Mouse (Mus musculus) liver, embryonic 12.5 days (tissue): Measurements from ENCODE around the gene Lama1. TPM values are rescaled to one million over a fixed set of nuclear protein-coding genes. Genes with fewer than 3 reads are reported as not detected.
"Not testable (repeated sequence)": the region's sequence is repeated elsewhere in the genome, so short reads cannot be mapped to it uniquely, and the experiment has no call there.

Experiments used
- ATAC-seq: fragments of 200-750 bp; cut with Nextera tagmentation; 2 replicates; pipeline ENCODE4 v1.8.0; 2017; ENCODE audit warnings: moderate number of reproducible peaks, mild to moderate bottlenecking, moderate library complexity
- H3K27ac ChIP-seq: fragments of 300-500 bp; sonication (generic); 2 replicates; pipeline ENCODE4 v1.5.1; 2016; ENCODE audit warnings: mild to moderate bottlenecking
- H3K27me3 ChIP-seq: fragments of 300-500 bp; sonication (generic); replicated peaks from 2 replicates; pipeline ENCODE4 v1.6.1; 2016; ENCODE audit warnings: mild to moderate bottlenecking, moderate library complexity
- H3K36me3 ChIP-seq: fragments of 300-500 bp; sonication (generic); 2 replicates; pipeline ENCODE4 v1.6.1; 2016; ENCODE audit warnings: mild to moderate bottlenecking, moderate library complexity
- H3K4me1 ChIP-seq: fragments of 300-500 bp; sonication (generic); 2 replicates; pipeline ENCODE4 v1.6.1; 2016
- H3K4me2 ChIP-seq: fragments of 300-500 bp; sonication (generic); 2 replicates; pipeline ENCODE4 v1.6.1; 2016; ENCODE audit warnings: mild to moderate bottlenecking, moderate library complexity
- H3K4me3 ChIP-seq: fragments of 300-500 bp; sonication (generic); 2 replicates; pipeline ENCODE4 v1.5.1; 2016; ENCODE audit warnings: mild to moderate bottlenecking, moderate library complexity
- H3K9ac ChIP-seq: fragments of 300-500 bp; sonication (generic); 2 replicates; pipeline ENCODE4 v1.6.1; 2016; ENCODE audit warnings: mild to moderate bottlenecking, moderate library complexity
- H3K9me3 ChIP-seq: fragments of 300-500 bp; sonication (generic); replicated peaks from 2 replicates; pipeline ENCODE4 v1.6.1; 2016; ENCODE audit warnings: mild to moderate bottlenecking, moderate library complexity
- WGBS: fragments of 180-500 bp; shearing (Covaris S2); methylation state at CpG from one replicate; pipeline ENCODE4 v1.1.7; 2016; ENCODE audit not compliant: insufficient replicate concordance; 5-methylcytosine and 5-hydroxymethylcytosine counted together
- polyA plus RNA-seq: library from polyadenylated mRNA; unstranded; fragments of >200 nt; fragmentation: Nextera tagmentation; extraction: Ambion mirVana; gene quantifications from 2 replicates; pipeline ENCODE4 v1.2.1, GENCODE M21; 2016

The Lama1 gene
- polyA plus RNA-seq, 1 experiment from 2014 or later = 2.2 TPM

DNA sequence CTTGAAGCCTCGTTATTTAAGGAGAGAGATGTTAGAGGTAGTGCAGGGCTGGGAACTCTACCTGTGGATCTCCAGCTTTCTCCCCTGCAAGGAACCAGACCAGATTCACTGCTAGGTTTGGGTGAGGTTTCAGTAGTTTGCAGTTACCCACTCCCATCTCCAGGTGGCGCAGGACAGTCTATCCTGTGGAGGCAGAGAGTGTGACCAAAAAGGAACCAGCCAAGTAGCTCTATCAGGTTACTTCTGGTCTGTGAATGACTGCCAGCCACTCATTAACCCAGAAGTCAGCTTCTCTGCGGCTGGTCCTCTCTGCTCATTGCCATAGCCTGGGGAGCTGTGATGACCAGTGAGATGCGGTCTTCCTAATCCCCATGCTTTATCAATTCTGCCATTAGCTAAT, 82.8 kb downstream of the Lama1 start:
- no peaks in the 10 kb centered on the region for H3K27me3 ChIP-seq
- no peak for ATAC-seq
- no peak overlapping the region for H3K4me3 ChIP-seq
- no peaks in the 10 kb centered on the region for H3K36me3 ChIP-seq
- no peaks in the 10 kb centered on the region for H3K4me1 ChIP-seq
- H3K9me3 ChIP-seq = no peaks in the 10 kb centered on the region
- WGBS = 48% methylated on average over 4 of the region's 4 CpGs
- no peak overlapping the region for H3K9ac ChIP-seq
- H3K27ac ChIP-seq = no peak overlapping the region
- no peak overlapping the region for H3K4me2 ChIP-seq

DNA sequence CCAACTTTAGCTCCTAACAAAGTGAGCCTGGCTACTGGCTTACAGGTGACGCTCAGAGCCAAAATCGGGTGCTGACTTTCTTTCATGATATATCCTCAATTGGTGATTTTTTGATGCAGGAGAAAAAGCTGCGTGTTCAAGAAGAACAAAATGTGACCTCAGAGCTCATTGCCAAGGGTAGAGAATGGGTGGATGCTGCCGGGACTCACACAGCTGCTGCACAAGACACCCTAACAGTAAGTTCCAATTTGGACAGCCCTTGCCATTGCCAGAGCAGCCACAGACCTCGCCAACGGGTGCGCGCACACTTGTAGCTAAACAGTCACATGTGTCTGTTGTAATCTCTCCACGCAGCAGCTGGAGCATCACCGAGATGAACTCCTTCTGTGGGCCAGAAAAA, 94.0 kb downstream of the Lama1 start:
- Histone ChIP-seq H3K9me3 (no peaks in the 10 kb centered on the region), H3K4me2 (no peak overlapping the region), H3K4me3 (no peak overlapping the region), H3K36me3 (no peaks in the 10 kb centered on the region), H3K9ac (no peak overlapping the region), H3K27ac (no peak overlapping the region), H3K4me1 (no peaks in the 10 kb centered on the region), H3K27me3 (no peaks in the 10 kb centered on the region)
- ATAC-seq = no peak
- 79% methylated on average over 10 of the region's 10 CpGs for WGBS

DNA sequence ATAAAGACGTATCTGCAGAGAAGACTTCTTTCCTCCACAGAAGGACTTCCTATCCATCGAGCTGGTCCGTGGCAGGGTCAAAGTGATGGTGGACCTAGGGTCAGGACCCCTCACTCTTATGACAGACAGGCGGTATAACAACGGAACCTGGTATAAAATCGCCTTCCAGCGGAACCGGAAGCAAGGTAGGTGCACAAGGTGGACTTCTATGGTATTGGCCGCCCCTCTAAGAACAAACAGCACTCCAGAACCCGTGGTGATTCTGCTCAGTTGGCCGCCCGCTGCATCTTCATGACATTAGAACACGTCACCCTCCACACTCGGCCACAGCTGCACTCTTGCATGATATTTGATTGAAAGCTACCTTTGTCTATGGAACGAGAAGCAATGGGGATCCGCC, 112.1 kb downstream of the Lama1 start:
- ATAC-seq = no peak
- 76% methylated on average over 16 of the region's 16 CpGs for WGBS
- Histone ChIP-seq H3K4me3 (no peak overlapping the region), H3K4me2 (no peak overlapping the region), H3K4me1 (no peaks in the 10 kb centered on the region), H3K27me3 (no peaks in the 10 kb centered on the region), H3K9me3 (no peaks in the 10 kb centered on the region), H3K9ac (no peak overlapping the region), H3K27ac (no peak overlapping the region), H3K36me3 (no peaks in the 10 kb centered on the region)

DNA sequence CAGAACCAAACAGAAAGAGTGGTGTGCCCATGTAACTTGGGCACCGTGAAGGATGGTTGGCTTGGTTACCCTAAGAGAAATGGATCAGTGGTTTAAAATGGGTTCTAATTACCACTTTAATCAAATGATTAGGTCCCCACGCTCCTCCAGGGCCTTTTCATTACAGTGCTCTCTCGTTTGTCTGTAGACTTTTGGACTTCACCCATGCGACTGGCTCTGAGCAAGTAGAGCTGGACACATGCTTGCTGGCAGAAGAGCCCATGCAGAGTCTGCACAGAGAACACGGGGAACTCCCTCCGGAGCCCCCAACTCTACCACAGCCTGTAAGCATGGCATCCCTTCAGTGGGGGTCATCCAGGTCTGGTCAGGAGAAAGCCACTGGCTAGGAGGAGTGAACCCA, 116.6 kb downstream of the Lama1 start:
- Histone ChIP-seq H3K9ac (no peak overlapping the region), H3K36me3 (no peaks in the 10 kb centered on the region), H3K4me2 (no peak overlapping the region), H3K4me3 (no peak overlapping the region), H3K27ac (no peak overlapping the region), H3K4me1 (no peaks in the 10 kb centered on the region), H3K27me3 (no peaks in the 10 kb centered on the region), H3K9me3 (0 out of 2 replicates have a peak, but pooled peaks cover 6% of the 10 kb centered on the region)
- no peak for ATAC-seq
- 77% methylated on average over 6 of the region's 6 CpGs for WGBS

DNA sequence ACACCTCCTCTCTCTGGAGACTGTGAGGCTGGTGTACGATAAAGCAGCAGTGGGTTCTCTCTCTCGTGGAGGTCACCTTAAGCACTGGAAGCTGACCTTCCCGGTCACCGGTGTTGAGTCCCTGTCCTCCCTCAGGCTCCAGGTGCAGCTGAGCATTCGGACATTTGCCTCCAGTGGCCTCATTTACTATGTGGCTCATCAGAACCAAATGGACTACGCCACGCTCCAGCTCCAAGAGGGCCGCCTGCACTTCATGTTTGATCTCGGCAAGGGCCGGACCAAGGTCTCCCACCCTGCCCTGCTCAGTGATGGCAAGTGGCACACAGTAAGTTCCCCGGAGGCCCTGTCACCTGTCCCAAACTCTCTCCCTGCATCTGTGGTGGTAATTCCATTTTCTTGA, 118.7 kb downstream of the Lama1 start:
- Histone ChIP-seq H3K27ac (no peak overlapping the region), H3K9ac (no peak overlapping the region), H3K4me1 (no peaks in the 10 kb centered on the region), H3K4me3 (no peak overlapping the region), H3K4me2 (no peak overlapping the region), H3K36me3 (no peaks in the 10 kb centered on the region), H3K27me3 (no peaks in the 10 kb centered on the region), H3K9me3 (0 out of 2 replicates have a peak, but pooled peaks cover 6% of the 10 kb centered on the region)
- no peak for ATAC-seq
- WGBS = 84% methylated on average over 11 of the region's 11 CpGs

DNA sequence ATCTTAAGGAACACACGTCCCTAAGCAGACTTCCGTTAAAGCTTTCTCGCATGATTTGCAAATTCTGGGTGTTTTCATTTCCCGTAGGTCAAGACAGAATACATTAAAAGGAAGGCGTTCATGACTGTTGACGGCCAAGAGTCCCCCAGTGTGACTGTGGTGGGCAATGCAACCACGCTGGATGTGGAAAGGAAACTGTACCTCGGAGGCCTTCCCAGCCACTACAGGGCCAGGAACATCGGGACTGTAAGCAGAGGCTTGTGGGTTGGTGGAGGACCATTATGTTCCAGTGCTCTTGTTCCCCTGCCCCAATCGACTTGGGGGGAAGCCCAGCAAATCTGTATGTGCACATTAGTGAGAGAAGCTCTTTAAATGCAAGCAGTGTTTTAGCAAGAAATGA, 119.9 kb downstream of the Lama1 start:
- no peaks in the 10 kb centered on the region for H3K36me3 ChIP-seq
- 72% methylated on average over 10 of the region's 10 CpGs for WGBS
- no peaks in the 10 kb centered on the region for H3K4me1 ChIP-seq
- H3K27me3 ChIP-seq = no peaks in the 10 kb centered on the region
- no peak overlapping the region for H3K4me2 ChIP-seq
- no peak overlapping the region for H3K9ac ChIP-seq
- H3K27ac ChIP-seq = no peak overlapping the region
- ATAC-seq = no peak
- H3K4me3 ChIP-seq = no peak overlapping the region
- H3K9me3 ChIP-seq = 0 out of 2 replicates have a peak, but pooled peaks cover 6% of the 10 kb centered on the region

DNA sequence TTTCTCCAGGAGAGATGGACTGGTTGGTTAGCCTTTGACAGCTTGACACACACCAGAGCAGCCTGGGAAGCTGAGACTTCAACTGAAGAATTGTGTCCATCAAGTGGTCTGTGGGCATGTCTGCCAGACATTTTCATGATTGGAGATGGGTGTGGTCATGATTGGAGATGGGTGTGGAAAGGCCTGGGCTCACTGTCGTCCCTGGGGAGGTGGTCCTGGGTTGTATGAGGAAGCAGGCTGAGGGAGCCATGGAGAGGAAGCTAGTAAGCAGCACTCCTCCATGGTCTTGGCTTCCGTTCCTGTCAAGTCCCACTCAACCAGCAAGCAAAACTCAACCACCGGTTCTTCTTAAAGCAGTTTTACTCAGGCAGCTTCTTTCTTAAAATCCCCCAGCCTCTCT, 130.4 kb downstream of the Lama1 start:
- Histone ChIP-seq H3K4me1 (no peaks in the 10 kb centered on the region), H3K4me3 (no peak overlapping the region), H3K36me3 (no peaks in the 10 kb centered on the region), H3K27me3 (no peaks in the 10 kb centered on the region), H3K27ac (no peak overlapping the region), H3K9ac (no peak overlapping the region), H3K4me2 (no peak overlapping the region), H3K9me3 (peaks cover 4% of the 10 kb centered on the region; the same call in 1 of the 2 replicates)
- ATAC-seq = no peak
- WGBS = 81% methylated on average over 3 of the region's 3 CpGs

DNA sequence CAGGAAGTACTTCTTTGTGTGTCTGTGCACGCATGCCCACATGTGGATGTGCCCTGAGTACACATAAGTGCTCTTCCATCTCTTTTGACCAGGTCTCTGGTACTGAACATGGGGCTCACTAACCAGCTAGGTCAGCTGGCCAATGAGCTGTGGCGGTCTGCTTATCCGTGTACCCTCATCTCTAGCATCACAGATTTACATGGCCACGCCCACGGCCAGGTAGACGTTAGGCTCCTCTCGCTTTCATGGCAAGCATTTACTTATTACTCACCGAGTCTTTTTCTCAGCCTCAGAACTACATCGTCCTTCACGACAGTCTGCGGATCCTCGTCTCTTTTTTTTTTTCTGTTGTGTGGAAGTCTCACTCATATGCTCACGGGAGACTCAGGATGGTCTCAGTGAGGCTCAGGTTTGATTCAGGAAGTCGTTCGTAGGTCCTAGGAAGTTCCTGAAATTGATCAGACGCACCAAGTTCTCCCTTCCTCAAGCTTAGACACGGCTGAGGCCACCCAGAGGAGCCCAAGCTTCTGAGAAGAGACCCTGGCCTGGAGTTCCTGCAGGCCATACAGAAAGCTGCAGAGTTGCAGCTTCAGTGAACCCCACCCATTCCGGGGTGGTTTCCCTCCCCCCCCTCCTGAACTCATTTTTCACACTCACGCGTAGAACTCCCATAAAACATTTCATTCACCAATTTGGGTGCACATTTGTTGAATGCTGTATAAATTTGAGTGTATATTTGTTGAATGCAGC, 139.3 kb downstream of the Lama1 start:
- no peak overlapping the region for H3K4me3 ChIP-seq
- H3K27ac ChIP-seq = no peak overlapping the region
- no peak overlapping the region for H3K4me2 ChIP-seq
- no peak for ATAC-seq
- 0 out of 2 replicates have a peak, but pooled peaks cover 14% of the 10 kb centered on the region for H3K9me3 ChIP-seq
- no peaks in the 10 kb centered on the region for H3K4me1 ChIP-seq
- H3K36me3 ChIP-seq = no peaks in the 10 kb centered on the region
- no peaks in the 10 kb centered on the region for H3K27me3 ChIP-seq
- WGBS = 74% methylated on average over 20 of the region's 20 CpGs
- no peak overlapping the region for H3K9ac ChIP-seq

DNA sequence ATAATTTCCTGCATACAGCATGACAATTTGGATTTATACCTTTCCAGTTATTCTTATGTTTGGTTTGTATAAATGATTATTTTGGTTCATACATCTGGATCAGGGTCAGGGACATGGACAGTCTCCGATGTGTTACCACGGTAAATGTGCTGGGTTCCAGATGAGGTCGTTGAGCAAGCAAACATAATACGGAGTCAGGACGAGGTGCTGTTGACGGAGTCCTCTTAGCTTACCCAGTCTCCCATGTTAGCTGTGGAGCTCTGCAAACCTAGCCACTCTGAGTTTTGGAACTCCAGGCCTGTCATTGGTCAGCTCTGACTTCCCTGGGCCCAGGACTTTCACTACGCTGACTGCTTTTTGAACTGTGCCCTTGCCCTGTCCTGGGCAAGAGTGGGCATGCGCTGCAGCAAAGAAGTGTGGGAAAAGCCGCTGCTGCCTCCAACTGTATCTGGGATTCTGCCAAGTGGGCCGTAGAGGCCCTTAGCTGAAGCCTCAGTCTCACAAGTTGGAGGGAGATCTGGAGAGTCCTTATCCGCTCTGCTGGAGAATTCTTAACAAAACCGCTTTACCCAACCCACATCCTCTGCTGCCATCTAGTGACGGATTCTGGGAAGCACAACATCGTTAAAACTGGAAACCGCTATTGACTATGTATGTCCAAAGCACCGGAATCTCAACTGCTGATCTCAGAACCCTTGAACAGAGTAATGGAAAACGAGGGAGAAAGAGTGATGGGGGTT, 140.5 kb downstream of the Lama1 start:
- Histone ChIP-seq H3K4me3 (no peak overlapping the region), H3K36me3 (no peaks in the 10 kb centered on the region), H3K4me2 (no peak overlapping the region), H3K27ac (no peak overlapping the region), H3K27me3 (no peaks in the 10 kb centered on the region), H3K4me1 (no peaks in the 10 kb centered on the region), H3K9ac (no peak overlapping the region), H3K9me3 (0 out of 2 replicates have a peak, but pooled peaks cover 14% of the 10 kb centered on the region)
- ATAC-seq = no peak
- 51% methylated on average over 17 of the region's 17 CpGs for WGBS

DNA sequence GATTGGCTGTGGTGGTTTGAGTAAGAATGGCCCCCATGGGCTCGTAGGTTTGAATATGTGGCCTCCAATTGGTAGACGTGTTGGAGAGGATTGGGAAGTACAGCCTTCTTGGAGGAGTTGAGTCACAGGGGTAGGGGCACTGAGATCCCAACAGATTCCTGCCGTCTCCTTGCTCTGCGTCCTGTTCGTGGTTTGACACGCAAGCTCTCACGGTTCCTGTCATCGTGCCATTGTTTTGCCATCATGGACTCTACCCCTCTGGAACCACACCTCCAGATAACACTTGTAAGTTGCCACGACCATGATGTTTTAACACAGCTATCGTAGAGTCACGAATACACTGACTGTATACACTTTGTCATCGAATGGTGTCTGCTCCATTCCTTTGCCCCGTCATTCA, 141.9 kb downstream of the Lama1 start:
- Histone ChIP-seq H3K4me2 (no peak overlapping the region), H3K4me3 (no peak overlapping the region), H3K36me3 (no peaks in the 10 kb centered on the region), H3K4me1 (no peaks in the 10 kb centered on the region), H3K9ac (no peak overlapping the region), H3K27me3 (no peaks in the 10 kb centered on the region), H3K27ac (no peak overlapping the region), H3K9me3 (0 out of 2 replicates have a peak, but pooled peaks cover 14% of the 10 kb centered on the region)
- 67% methylated on average over 13 of the region's 13 CpGs for WGBS
- ATAC-seq = no peak

DNA sequence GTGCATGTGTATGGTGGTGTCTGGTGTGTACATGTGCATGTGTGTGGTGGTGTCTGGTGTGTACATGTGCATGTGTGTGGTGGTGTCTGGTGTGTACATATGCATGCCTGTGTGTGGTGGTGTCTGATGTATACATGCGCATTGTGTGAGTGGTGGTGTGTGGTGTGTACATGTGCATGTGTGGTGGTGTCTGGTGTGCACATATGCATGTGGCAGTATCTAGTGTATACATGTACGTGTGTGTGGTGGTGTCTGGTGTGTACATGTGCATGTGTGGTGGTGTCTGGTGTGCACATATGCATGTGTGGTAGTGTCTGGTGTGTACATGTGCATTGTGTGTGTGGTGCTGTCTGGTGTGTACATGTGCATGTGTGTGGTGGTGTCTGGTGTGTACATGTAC, 144.4 kb downstream of the Lama1 start:
- H3K4me1 ChIP-seq, H3K9ac ChIP-seq, ATAC-seq, H3K36me3 ChIP-seq, H3K27me3 ChIP-seq, H3K9me3 ChIP-seq, H3K4me2 ChIP-seq, H3K27ac ChIP-seq, H3K4me3 ChIP-seq: not testable (repeated sequence)
- 78% methylated on average over 2 of the region's 2 CpGs for WGBS

DNA sequence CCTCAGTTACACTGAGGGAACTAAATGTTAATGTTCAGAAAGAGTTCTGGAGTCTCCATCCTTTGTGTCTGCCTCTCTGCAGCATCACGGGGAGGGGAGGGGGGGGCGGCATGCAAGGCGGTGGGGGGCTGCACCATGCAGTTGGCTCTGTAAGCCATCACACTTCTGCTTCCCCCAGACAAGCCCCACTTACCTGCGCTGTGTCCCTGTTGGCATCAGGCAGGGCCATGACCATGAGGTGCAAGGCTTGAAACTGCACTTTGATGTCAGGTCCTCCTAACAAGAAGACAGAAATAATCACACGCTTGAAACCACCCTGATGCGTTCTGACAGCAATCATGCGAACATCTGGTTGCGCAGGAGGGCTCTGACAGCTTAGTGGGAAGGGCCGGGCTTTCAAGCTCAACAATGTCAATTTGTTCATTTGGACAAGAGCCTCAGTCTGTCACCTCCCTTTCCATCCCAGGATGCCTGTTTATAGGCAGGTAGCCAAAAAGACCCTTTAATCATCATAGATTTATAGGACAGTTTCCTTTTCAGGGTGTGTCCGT, 164.1 kb downstream of the Lama1 start:
- no peaks in the 10 kb centered on the region for H3K27me3 ChIP-seq
- H3K4me3 ChIP-seq = no peak overlapping the region
- H3K4me2 ChIP-seq = no peak overlapping the region
- 84% methylated on average over 10 of the region's 10 CpGs for WGBS
- H3K36me3 ChIP-seq = peaks cover 6% of the 10 kb centered on the region; the same call in 1 of the 2 replicates
- no peaks in the 10 kb centered on the region for H3K4me1 ChIP-seq
- no peak overlapping the region for H3K9ac ChIP-seq
- no peak overlapping the region for H3K27ac ChIP-seq
- no peaks in the 10 kb centered on the region for H3K9me3 ChIP-seq
- no peak for ATAC-seq
